Mouse (Mus musculus) layer of hippocampus, postnatal 25 days (tissue): ENCODE measurements around the gene Nrp2. TPM values are rescaled to one million over a fixed set of nuclear protein-coding genes. Genes with fewer than 3 reads are reported as not detected.

Experiments
- DNase-seq, 2 experiments: peaks; one replicate each; pipeline ENCODE4 v3.0.0; 2022; ENCODE audit warnings: mixed read lengths in 2 of 2, low spot score in 1 of 2; ENCODE audit errors: extremely low spot score in 1 of 2
- total RNA-seq, 2 experiments: library from RNA; stranded (reverse); gene quantifications; 2 replicates each; pipeline ENCODE4 v1.2.3; 2021

The Nrp2 gene
- total RNA-seq, 2 experiments from 2014 or later, result 53.0 to 65.4 TPM

- no peak for DNase-seq
Observed at GRCm38 (mm10) chr1:62704117-62704888, 1.2 kb downstream of the Nrp2 start.

- no peak for DNase-seq
Observed at GRCm38 (mm10) chr1:62704889-62705516, 1.9 kb downstream of the Nrp2 start.

GRCm38 (mm10) chr1:62705517-62705981, 2.5 kb downstream of the Nrp2 start:
- DNase-seq, result no peak

- peak; percentile 55 to 68 for DNase-seq
Observed at GRCm38 (mm10) chr1:62706085-62707021, 3.3 kb downstream of the Nrp2 start.

GRCm38 (mm10) chr1:62707101-62707912, 4.2 kb downstream of the Nrp2 start:
- DNase-seq, result peak in 1 of 2 experiments; percentile 45

GRCm38 (mm10) chr1:62707913-62708860, 5.1 kb downstream of the Nrp2 start:
- no peak for DNase-seq

- DNase-seq, result no peak
Observed at GRCm38 (mm10) chr1:62709770-62710335, 6.8 kb downstream of the Nrp2 start.

- no peak for DNase-seq
Observed at GRCm38 (mm10) chr1:62713021-62713676, 10.1 kb downstream of the Nrp2 start.

GRCm38 (mm10) chr1:62715004-62715403, 11.9 kb downstream of the Nrp2 start:
- no peak for DNase-seq

- DNase-seq, result no peak
Observed at GRCm38 (mm10) chr1:62715692-62716091, 12.6 kb downstream of the Nrp2 start.

GRCm38 (mm10) chr1:62716836-62717478, 13.9 kb downstream of the Nrp2 start:
- DNase-seq, result no peak

GRCm38 (mm10) chr1:62717552-62718236, 14.6 kb downstream of the Nrp2 start:
- peak in 1 of 2 experiments; percentile 51 for DNase-seq

- DNase-seq, result no peak
Observed at GRCm38 (mm10) chr1:62718237-62718571, 15.1 kb downstream of the Nrp2 start.

- no peak for DNase-seq
Observed at GRCm38 (mm10) chr1:62718750-62719149, 15.7 kb downstream of the Nrp2 start.

GRCm38 (mm10) chr1:62719770-62720169, 16.7 kb downstream of the Nrp2 start:
- DNase-seq, result no peak

- DNase-seq, result no peak
Observed at GRCm38 (mm10) chr1:62720176-62720575, 17.1 kb downstream of the Nrp2 start.
